Mouse (Mus musculus): ENCODE data around the gene Unc80.

The Unc80 gene

GRCm38 (mm10) chr1:66702623-66703345 is 234.6 kb downstream of the Unc80 start:
- DNase-seq (ENCODE audit: low read depth in 2 of 2, low spot score in 2 of 2) = no peak

GRCm38 (mm10) chr1:66704523-66704922 is 236.4 kb downstream of the Unc80 start:
- DNase-seq (ENCODE audit: low read depth in 2 of 2, low spot score in 2 of 2) = no peak

- no peak for DNase-seq (ENCODE audit: low read depth in 2 of 2, low spot score in 2 of 2)
Measured at GRCm38 (mm10) chr1:66712859-66713258, 244.7 kb downstream of the Unc80 start.

GRCm38 (mm10) chr1:66730581-66730980 is 262.4 kb downstream of the Unc80 start:
- no peak for DNase-seq (ENCODE audit: low read depth in 2 of 2, low spot score in 2 of 2)
